In genomic region chr4:148119578-148119977, GRCm38 (mm10) we compare ENCODE assay signal across 13 mouse cellular contexts. TPM values are rescaled to one million over a fixed set of nuclear protein-coding genes. Genes with fewer than 3 reads are reported as not detected.
DNase-seq lines count a peak whose midpoint lies in the region; ATAC-seq and TF ChIP-seq lines count a peak whose summit lies in the region.
"Not testable (repeated sequence)": the region's sequence is repeated elsewhere in the genome, so short reads cannot be mapped to it uniquely, and the experiment has no call there.
"Had no signal": no experiment of that assay in that cellular context is flagged by ENCODE, and none has a peak within 500 bp of the region (broad histone marks: within the 10 kb centered on the region; RNA-seq: fewer than 3 reads in every experiment).

No protein-coding gene starts in this region.

- not testable (repeated sequence) for H3K9me3 ChIP-seq in ES-Bruce4 (replicated peaks; ENCODE audit: control insufficient read depth, insufficient read depth, low read length, poor library complexity, severe bottlenecking); kidney, postnatal 0 days (replicated peaks; ENCODE audit: low read length); lung, embryonic 14.5 days (ENCODE audit: low read depth, low read length); stomach, postnatal 0 days (ENCODE audit: control insufficient read depth, low read length)

- TF ChIP-seq EP300 in ES-Bruce4 (IDR thresholded peaks at IDR 0.05; ENCODE audit: insufficient read depth, low read depth, low read length); heart, adult 2 months (IDR thresholded peaks at IDR 0.05; ENCODE audit: insufficient read depth, low read depth, low read length); stomach, postnatal 0 days (optimal IDR thresholded peaks at IDR 0.05): not testable (repeated sequence)

- intact Hi-C loops in heart, adult 2 months (cut with DNase I), result not testable (repeated sequence)

- not testable (repeated sequence) for H3K27me3 ChIP-seq in ES-Bruce4 (ENCODE audit: control insufficient read depth, insufficient read depth, low read length, poor library complexity, severe bottlenecking); heart, adult 2 months (ENCODE audit: control insufficient read depth, insufficient read depth, low read length); kidney, postnatal 0 days (ENCODE audit: insufficient read depth, low read length); liver, adult 2 months (ENCODE audit: control insufficient read depth, insufficient read depth, low read length); lung, embryonic 14.5 days (ENCODE audit: insufficient read depth, low read length); stomach, postnatal 0 days (ENCODE audit: control insufficient read depth, insufficient read depth, low read length)

- H3K4me2 ChIP-seq in kidney, postnatal 0 days (ENCODE audit: low read length); lung, embryonic 14.5 days; stomach, postnatal 0 days (replicated peaks; ENCODE audit: low read depth): not testable (repeated sequence)

- H3K27ac ChIP-seq in ES-Bruce4 (ENCODE audit: insufficient read depth, low read length); heart, adult 2 months; kidney, postnatal 0 days; liver, adult 2 months (replicated peaks; ENCODE audit: insufficient read depth, low read depth, low read length); lung, embryonic 14.5 days (ENCODE audit: low read depth); stomach, postnatal 0 days (replicated peaks): not testable (repeated sequence)

- not testable (repeated sequence) for H3K79me2 ChIP-seq in heart, adult 2 months (replicated peaks; ENCODE audit: control insufficient read depth, insufficient read depth, low read length); liver, adult 2 months (ENCODE audit: control insufficient read depth, insufficient read depth, low read length)

- not testable (repeated sequence) for TF ChIP-seq POLR2A in ES-Bruce4 (IDR thresholded peaks at IDR 0.05; ENCODE audit: insufficient read depth, low read length); heart, adult 2 months (IDR thresholded peaks at IDR 0.05; ENCODE audit: insufficient read depth, low read depth, low read length); liver, adult 2 months (IDR thresholded peaks at IDR 0.05; ENCODE audit: extremely low read depth, insufficient read depth, low read length)

- peak; percentile 41 for DNase-seq in A20 (ENCODE audit: low read depth, low spot score)
- not testable (repeated sequence) for DNase-seq in heart, adult 2 months; kidney, postnatal 0 days (ENCODE audit: low spot score); lung, embryonic 14.5 days; stomach, postnatal 0 days (ENCODE audit: low spot score)
- peak; percentile 34 for DNase-seq in liver, adult 2 months (ENCODE audit: extremely low read depth, low read depth, low spot score)

- H3K4me3 ChIP-seq in ES-Bruce4 (ENCODE audit: low read depth, low read length); heart, adult 2 months; kidney, postnatal 0 days (replicated peaks; ENCODE audit: low read depth, low read length); liver, adult 2 months (ENCODE audit: insufficient read depth, low read depth, low read length); lung, embryonic 14.5 days (ENCODE audit: low read depth, low read length); stomach, postnatal 0 days (ENCODE audit: low read depth, low read length): not testable (repeated sequence)

- H3K4me1 ChIP-seq in ES-Bruce4 (ENCODE audit: control insufficient read depth, insufficient read depth, low read length); heart, adult 2 months (ENCODE audit: control insufficient read depth, insufficient read depth, low read length); kidney, postnatal 0 days (replicated peaks; ENCODE audit: insufficient read depth, low read length); liver, adult 2 months (ENCODE audit: control insufficient read depth, insufficient read depth, low read length); lung, embryonic 14.5 days (ENCODE audit: insufficient read depth); stomach, postnatal 0 days (replicated peaks; ENCODE audit: control insufficient read depth, insufficient read depth): not testable (repeated sequence)

- peak; percentile 4 for TF ChIP-seq CTCF in ES-Bruce4 (IDR thresholded peaks at IDR 0.05; ENCODE audit: low read depth, low read length)
- TF ChIP-seq CTCF in heart, adult 2 months (IDR thresholded peaks at IDR 0.05), result peak; percentile 15; the same call in 1 of the 2 replicates
- peak; percentile 26; the same call in 1 of the 2 replicates for TF ChIP-seq CTCF in kidney, postnatal 0 days (IDR thresholded peaks at IDR 0.05; ENCODE audit: low read depth)
- not testable (repeated sequence) for TF ChIP-seq CTCF in liver, adult 2 months (IDR thresholded peaks at IDR 0.05; ENCODE audit: low read depth, low read length)
- TF ChIP-seq CTCF in lung, embryonic 14.5 days (IDR thresholded peaks at IDR 0.05; ENCODE audit: low read depth), result peak; percentile 15; the same call in 1 of the 2 replicates
- peak; percentile 38; the same call in 1 of the 2 replicates for TF ChIP-seq CTCF in stomach, postnatal 0 days (IDR thresholded peaks at IDR 0.05; ENCODE audit: low read depth)

- not testable (repeated sequence) for H3K9ac ChIP-seq in ES-Bruce4 (ENCODE audit: low read depth, poor library complexity, severe bottlenecking); heart, adult 2 months (ENCODE audit: low read depth, low read length); kidney, postnatal 0 days (ENCODE audit: low read depth, low read length); liver, adult 2 months (ENCODE audit: low read depth, low read length); lung, embryonic 14.5 days; stomach, postnatal 0 days (ENCODE audit: low read length)

- 83% methylated on average over 9 of the region's 9 CpGs for WGBS in heart, adult 2 months
- WGBS in kidney, postnatal 0 days, result 87% methylated on average over 9 of the region's 9 CpGs
- 34% methylated on average over 9 of the region's 9 CpGs for WGBS in liver, adult 2 months
- WGBS in lung, embryonic 14.5 days, result 79% methylated on average over 9 of the region's 9 CpGs
- 73% methylated on average over 9 of the region's 9 CpGs for WGBS in stomach, postnatal 0 days

- ATAC-seq in kidney, postnatal 0 days (replicated peaks; ENCODE audit: low FRiP score, low read depth); lung, embryonic 14.5 days (ENCODE audit: insufficient read depth); stomach, postnatal 0 days (ENCODE audit: low FRiP score, low TSS enrichment): not testable (repeated sequence)

- not testable (repeated sequence) for H3K36me3 ChIP-seq in ES-Bruce4 (ENCODE audit: control insufficient read depth, insufficient read depth, low read length, poor library complexity, severe bottlenecking); heart, adult 2 months (ENCODE audit: control insufficient read depth, insufficient read depth, low read length); kidney, postnatal 0 days (ENCODE audit: insufficient read depth, low read length); liver, adult 2 months (ENCODE audit: control insufficient read depth, insufficient read depth, low read length); lung, embryonic 14.5 days (ENCODE audit: insufficient read depth); stomach, postnatal 0 days (ENCODE audit: control insufficient read depth, insufficient read depth, low read length)

RNA-seq across cellular contexts. Expression of gene Mad2l2, which starts 10.6 kb away (rescaled TPM):
- polyA plus RNA-seq in ES-Bruce4 (2011; ENCODE audit: insufficient read depth, insufficient read length, low read depth, missing spikeins), result 45.9 and 60.3 TPM in 2 replicates
- total RNA-seq in heart, adult 2 months (2021), result 10 to 100 TPM; 11.0 to 13.8 TPM
- 21.9 and 23.6 TPM in 2 replicates for polyA plus RNA-seq in heart, adult 2 months (2012; rRNA removed)
- polyA plus RNA-seq in kidney, postnatal 0 days (2015; fragmentation: Nextera tagmentation; extraction: Ambion mirVana), result 73.1 and 77.2 TPM in 2 replicates
- 8.1 and 8.9 TPM in 2 replicates for total RNA-seq in liver, adult 2 months (2014; rRNA removed)
- 49.6 and 58.5 TPM in 2 replicates for polyA plus RNA-seq in liver, adult 2 months (2012; rRNA removed)
- 60.2 and 61.1 TPM in 2 replicates for polyA plus RNA-seq in lung, embryonic 14.5 days (2014; fragmentation: Nextera tagmentation; extraction: Ambion mirVana)
- polyA plus RNA-seq in stomach, postnatal 0 days (2015; fragmentation: Nextera tagmentation; extraction: Ambion mirVana), result 24.6 and 25.0 TPM in 2 replicates

RNA-seq across cellular contexts. Expression of gene Draxin, which starts 10.9 kb away (rescaled TPM):
- 0.17 and 0.22 TPM in 2 replicates for polyA plus RNA-seq in ES-Bruce4 (2011; ENCODE audit: insufficient read depth, insufficient read length, low read depth, missing spikeins)
- under 1 TPM in 1 of 2 experiments, not detected in 1; 0.41 TPM for total RNA-seq in heart, adult 2 months (2021)
- polyA plus RNA-seq in heart, adult 2 months (2012; rRNA removed), result 0.29 and 0.32 TPM in 2 replicates
- polyA plus RNA-seq in kidney, postnatal 0 days (2015; fragmentation: Nextera tagmentation; extraction: Ambion mirVana), result 0.14 and 0.24 TPM in 2 replicates
- not detected in 2 replicates for total RNA-seq in liver, adult 2 months (2014; rRNA removed)
- polyA plus RNA-seq in liver, adult 2 months (2012; rRNA removed), result not detected in 2 replicates
- polyA plus RNA-seq in lung, embryonic 14.5 days (2014; fragmentation: Nextera tagmentation; extraction: Ambion mirVana), result not detected in 2 replicates
- polyA plus RNA-seq in stomach, postnatal 0 days (2015; fragmentation: Nextera tagmentation; extraction: Ambion mirVana), result 0.01 TPM in 1 of 2 replicates, not detected in the other
- total RNA-seq: gastrocnemius, adult 8-10 months; gastrocnemius, postnatal 25 days; heart, postnatal 4 days had no signal
- polyA plus RNA-seq: CD4-positive, CD25-positive, alpha-beta regulatory T cell, adult 4 months; G1E; heart, embryonic 16.5 days had no signal

RNA-seq across cellular contexts. Expression of gene Agtrap, which starts 31.7 kb away (rescaled TPM):
- polyA plus RNA-seq in ES-Bruce4 (2011; ENCODE audit: insufficient read depth, insufficient read length, low read depth, missing spikeins), result 48.2 and 60.6 TPM in 2 replicates
- total RNA-seq in heart, adult 2 months (2021), result 10 to 100 TPM; 38.3 to 47.1 TPM
- 26.8 and 40.2 TPM in 2 replicates for polyA plus RNA-seq in heart, adult 2 months (2012; rRNA removed)
- 38.4 and 38.9 TPM in 2 replicates for polyA plus RNA-seq in kidney, postnatal 0 days (2015; fragmentation: Nextera tagmentation; extraction: Ambion mirVana)
- 2.1 and 2.4 TPM in 2 replicates for total RNA-seq in liver, adult 2 months (2014; rRNA removed)
- polyA plus RNA-seq in liver, adult 2 months (2012; rRNA removed), result 3.7 TPM in 2 replicates
- polyA plus RNA-seq in lung, embryonic 14.5 days (2014; fragmentation: Nextera tagmentation; extraction: Ambion mirVana), result 11.6 and 14.2 TPM in 2 replicates
- 23.2 and 26.9 TPM in 2 replicates for polyA plus RNA-seq in stomach, postnatal 0 days (2015; fragmentation: Nextera tagmentation; extraction: Ambion mirVana)

RNA-seq across cellular contexts. Expression of gene Fbxo6, which starts 32.4 kb away (rescaled TPM):
- 41.6 and 51.5 TPM in 2 replicates for polyA plus RNA-seq in ES-Bruce4 (2011; ENCODE audit: insufficient read depth, insufficient read length, low read depth, missing spikeins)
- total RNA-seq in heart, adult 2 months (2021), result 10 to 100 TPM; 36.0 to 39.3 TPM
- 68.4 and 68.6 TPM in 2 replicates for polyA plus RNA-seq in heart, adult 2 months (2012; rRNA removed)
- 28.5 and 33.7 TPM in 2 replicates for polyA plus RNA-seq in kidney, postnatal 0 days (2015; fragmentation: Nextera tagmentation; extraction: Ambion mirVana)
- 35.0 and 38.7 TPM in 2 replicates for total RNA-seq in liver, adult 2 months (2014; rRNA removed)
- 91.9 and 97.2 TPM in 2 replicates for polyA plus RNA-seq in liver, adult 2 months (2012; rRNA removed)
- polyA plus RNA-seq in lung, embryonic 14.5 days (2014; fragmentation: Nextera tagmentation; extraction: Ambion mirVana), result 10.8 and 12.3 TPM in 2 replicates
- polyA plus RNA-seq in stomach, postnatal 0 days (2015; fragmentation: Nextera tagmentation; extraction: Ambion mirVana), result 26.8 and 28.1 TPM in 2 replicates

RNA-seq across cellular contexts. Expression of gene Fbxo44, which starts 40.7 kb away (rescaled TPM):
- polyA plus RNA-seq in ES-Bruce4 (2011; ENCODE audit: insufficient read depth, insufficient read length, low read depth, missing spikeins), result 12.5 and 13.3 TPM in 2 replicates
- total RNA-seq in heart, adult 2 months (2021), result 10 to 100 TPM; 19.7 to 26.7 TPM
- 18.7 and 35.0 TPM in 2 replicates for polyA plus RNA-seq in heart, adult 2 months (2012; rRNA removed)
- 30.2 and 30.5 TPM in 2 replicates for polyA plus RNA-seq in kidney, postnatal 0 days (2015; fragmentation: Nextera tagmentation; extraction: Ambion mirVana)
- 1.9 and 2.7 TPM in 2 replicates for total RNA-seq in liver, adult 2 months (2014; rRNA removed)
- 2.2 and 3.4 TPM in 2 replicates for polyA plus RNA-seq in liver, adult 2 months (2012; rRNA removed)
- 9.3 and 11.0 TPM in 2 replicates for polyA plus RNA-seq in lung, embryonic 14.5 days (2014; fragmentation: Nextera tagmentation; extraction: Ambion mirVana)
- polyA plus RNA-seq in stomach, postnatal 0 days (2015; fragmentation: Nextera tagmentation; extraction: Ambion mirVana), result 4.1 TPM in 2 replicates
